Mouse (Mus musculus) layer of hippocampus, adult 9-10 months (tissue): ENCODE data around the gene Ccdc141.
A peak's percentile ranks its signal among the peaks of the same experiment; 100 is the strongest.
"Not testable (repeated sequence)": the region's sequence is repeated elsewhere in the genome, so short reads cannot be mapped to it uniquely, and the experiment has no call there.

ENCODE experiments used
- DNase-seq: peaks from one replicate; pipeline ENCODE4 v3.0.0; 2022; ENCODE audit warnings: low spot score

Ccdc141 gene

DNA sequence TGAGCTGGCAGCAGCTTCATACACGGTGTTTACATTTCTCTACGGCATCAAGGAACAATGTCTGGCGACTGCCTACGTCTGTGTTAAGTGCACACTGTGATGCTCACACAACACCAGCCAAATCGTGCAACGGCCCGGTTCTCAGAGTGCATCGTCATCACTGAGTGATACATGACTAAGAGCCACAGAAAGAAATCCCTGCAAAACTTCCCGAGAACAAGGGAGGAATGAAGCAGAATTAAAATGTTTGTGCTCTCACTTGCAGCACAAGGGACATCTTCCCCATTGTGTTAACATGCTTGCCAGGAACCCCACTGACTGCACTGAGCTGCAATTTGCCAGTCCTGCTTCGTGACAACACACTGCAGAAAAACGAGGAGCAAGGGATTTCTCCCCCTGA is 114.1 kb downstream of the Ccdc141 start:
- no peak for DNase-seq

DNA sequence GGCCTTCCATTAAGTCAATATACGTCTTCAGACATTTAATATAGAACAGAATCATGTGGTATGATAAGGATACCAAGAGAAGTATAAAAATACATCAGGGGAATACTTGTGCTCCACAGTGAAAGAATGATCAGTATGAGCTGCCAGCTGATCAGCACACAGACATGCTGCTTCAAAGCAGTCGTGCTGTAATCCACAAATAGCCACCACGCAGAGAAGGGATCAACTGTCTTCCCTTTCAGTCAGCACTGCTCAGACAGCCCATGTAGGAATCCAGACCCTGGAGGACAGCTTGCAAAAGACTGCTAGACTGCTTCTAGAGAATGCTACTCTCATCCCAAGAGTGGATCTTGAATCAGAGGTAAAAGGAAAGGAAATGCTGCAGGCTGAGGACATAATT is 127.5 kb downstream of the Ccdc141 start:
- no peak for DNase-seq

DNA sequence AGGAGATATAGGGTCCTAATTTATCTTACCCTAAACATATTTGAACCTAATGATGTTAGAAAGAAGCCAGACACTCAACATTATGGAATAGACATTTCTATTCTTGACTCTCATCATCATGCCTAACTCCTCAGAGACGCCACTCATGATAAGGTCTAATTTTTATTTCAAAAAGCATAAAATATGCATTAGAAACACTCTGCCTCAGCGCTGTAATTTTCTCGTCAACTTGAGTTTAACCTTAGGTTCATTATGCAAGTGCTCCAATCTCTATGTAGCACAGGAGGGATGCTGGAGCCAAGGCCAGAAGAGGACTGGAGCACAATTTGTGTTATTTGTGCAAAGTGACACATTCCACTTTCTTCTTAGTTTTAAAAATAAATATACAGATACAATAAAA is 130.8 kb downstream of the Ccdc141 start:
- DNase-seq, result no peak

DNA sequence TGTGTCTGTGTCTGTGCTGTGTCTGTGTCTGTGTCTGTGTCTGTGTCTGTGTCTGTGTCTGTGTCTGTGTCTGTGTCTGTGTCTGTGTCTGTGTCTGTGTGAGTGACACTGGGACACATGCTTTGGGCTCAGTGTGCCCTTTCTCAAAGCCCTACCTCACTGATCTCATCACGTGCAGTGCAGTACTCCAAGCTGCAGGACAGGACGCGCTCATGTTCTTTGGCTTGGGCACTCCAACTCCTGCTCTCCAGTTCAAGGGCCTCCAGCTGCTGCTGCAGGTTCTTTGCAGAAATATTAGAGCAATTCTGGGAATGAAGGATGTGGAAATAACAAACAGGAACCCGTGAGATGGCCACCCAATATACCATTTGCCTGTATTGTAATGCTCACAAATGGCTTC is 131.2 kb downstream of the Ccdc141 start:
- no peak for DNase-seq

DNA sequence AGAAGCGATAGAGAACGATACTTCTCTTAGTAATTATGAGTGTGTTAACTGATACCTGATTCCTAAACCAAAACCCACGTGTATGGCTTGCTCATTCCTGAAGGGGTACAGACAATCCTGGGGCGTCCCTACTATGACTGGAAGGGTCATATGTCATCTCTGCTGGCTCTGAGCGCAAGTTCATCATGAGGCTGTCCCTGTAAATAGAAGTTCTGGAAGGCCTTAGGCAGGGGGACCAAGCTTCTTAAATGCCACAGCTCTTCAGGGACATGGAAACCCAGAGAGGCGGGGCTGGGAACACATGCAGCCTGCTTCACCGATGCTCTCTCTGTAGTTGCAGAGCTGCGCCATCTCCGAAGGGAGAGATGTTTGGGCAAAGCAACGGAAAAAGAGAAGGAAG is 133.2 kb downstream of the Ccdc141 start:
- no peak for DNase-seq

DNA sequence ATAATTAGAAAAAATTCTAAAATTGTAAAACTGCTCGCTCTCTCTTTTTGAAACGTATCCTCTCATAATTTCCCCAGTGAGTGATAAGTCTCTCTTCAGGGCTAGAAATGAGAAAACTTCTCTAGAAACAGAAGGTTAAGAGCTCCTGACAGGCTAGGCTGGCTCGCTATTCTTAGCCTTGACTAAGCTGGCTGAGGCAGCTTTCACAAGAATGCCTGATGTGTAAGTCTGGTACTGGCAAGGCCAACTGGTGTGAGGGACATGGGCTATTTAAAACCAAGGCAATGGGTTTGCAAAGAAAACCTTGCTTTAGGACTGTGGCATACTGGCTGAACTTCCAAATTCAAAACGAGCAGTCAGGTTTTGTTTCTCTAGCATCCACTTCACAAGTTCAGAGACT is 136.3 kb downstream of the Ccdc141 start:
- no peak for DNase-seq

DNA sequence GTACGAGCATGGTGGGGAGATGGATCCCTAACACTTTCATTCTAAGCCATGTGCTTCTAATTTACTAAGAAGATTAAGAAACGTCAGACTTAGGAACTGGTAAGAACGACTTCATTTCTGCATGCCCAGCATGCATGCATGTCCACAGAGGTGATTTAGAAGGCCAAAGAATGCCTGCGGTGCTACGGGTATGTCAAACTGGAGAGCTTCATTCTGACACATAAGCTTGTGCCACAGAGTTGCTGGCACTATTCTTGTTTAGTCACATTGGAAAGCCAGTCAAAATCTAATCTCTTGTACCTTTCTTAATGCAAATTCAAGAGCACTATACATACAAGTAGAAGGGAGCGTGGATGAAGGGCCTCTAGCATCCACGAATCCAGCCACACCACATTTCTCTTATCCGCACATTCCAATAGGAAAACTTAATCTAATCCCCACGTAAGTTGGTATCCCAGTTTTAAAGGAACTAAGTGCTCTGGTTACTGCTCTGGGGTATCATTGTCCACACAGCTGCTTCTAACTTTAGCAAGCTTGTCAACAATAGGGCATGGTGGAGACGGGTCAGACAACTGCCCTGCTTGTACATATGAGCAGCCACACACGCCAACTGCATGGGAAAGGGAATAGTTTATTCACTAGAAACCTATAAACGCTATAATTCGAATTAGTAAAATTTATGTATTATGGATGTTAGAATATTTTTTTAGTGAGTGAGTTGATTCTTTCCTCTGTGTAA is 136.9 kb downstream of the Ccdc141 start:
- DNase-seq, result no peak

DNA sequence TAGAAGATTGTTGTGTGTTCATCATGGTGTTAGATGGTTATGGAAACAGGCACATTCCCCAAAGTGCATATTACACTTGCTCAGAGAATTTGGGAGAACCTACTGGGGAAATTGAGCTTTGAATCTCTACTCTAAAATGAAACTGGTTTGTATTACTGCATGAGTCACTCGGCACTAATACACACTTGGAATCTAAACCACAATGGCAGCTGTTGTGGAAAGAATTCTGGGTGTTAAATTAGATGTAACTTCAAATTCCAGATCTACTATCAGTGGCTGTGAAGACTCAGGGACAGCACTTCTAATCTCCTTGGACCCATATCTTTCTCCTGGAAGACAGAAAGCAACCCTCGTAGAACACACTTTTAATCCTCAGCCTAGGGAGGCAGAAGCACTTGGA is 149.8 kb downstream of the Ccdc141 start:
- DNase-seq, result no peak

DNA sequence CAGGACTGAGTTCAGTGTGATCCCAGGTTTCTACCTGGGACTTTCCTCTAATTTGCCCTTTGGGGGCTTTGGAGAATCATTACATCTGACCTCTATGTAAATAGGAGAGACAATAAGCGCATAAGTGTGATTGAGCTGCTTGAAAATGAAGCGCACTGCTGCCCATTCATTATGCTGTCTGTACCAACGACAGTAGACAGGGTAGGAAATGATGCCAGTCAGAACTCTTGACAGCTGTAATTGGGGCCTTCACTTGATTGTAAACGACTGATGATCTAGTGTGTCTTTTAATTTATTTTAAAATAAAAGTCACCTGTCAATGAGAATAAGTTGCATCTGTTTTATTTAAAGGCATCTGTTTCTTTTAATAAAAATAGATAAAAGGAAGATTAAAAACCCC is 152.7 kb downstream of the Ccdc141 start:
- DNase-seq, result no peak

DNA sequence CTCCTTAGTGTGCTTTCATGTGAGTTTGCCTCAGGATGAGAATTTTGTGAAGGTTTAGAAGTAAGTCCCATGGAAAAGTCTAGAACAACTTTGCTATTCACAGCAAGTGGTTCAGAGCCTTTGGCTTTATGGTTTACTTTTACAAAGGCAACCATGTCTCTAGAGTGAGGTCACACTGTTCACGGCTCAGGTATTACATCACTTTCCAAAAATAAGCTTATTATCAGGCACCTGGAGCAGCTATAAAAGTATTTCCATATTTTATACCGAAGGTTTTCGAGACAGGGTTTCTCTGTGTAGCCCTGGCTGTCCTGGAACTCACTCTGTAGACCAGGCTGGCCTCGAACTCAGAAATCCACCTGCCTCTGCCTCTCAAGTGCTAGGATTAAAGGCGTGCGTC is 157.0 kb downstream of the Ccdc141 start:
- not testable (repeated sequence) for DNase-seq

DNA sequence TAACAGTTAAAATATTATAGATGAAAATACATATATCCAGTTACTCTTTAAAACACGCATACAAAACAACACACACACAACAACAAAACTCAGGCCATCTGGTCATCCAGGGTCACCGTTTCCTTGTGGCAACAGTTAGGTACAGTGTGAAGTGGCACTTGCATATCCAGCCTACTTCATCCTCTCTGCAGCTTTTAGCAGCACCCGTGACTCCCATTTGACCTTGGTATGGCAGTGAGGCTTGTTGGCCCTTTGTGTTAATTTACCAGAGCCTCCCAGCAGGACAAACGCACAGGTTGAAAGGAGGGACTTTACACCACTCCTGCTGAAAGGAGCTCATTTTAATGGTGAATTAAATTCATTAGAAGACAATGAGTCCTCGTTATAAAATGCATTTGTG is 158.5 kb downstream of the Ccdc141 start:
- DNase-seq, result no peak

DNA sequence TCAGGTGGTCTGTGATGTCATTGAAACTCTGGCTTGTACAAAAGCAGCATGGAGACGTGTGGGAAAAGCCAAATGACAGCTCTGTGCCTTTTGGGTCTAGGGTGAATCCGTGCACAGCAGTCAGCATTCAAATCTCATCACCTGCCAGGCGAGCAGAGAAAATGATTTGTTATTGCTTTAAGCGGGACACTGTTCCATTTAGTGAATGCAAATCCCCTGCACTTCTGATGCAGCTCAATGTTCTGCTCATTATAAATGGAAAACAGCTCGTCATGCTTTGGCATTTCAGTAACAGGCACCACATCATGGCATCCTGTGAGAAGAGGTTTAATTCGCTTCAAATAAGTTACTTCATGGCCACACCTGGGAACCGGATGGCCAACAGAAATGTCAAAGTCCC is 163.4 kb downstream of the Ccdc141 start:
- no peak for DNase-seq

DNA sequence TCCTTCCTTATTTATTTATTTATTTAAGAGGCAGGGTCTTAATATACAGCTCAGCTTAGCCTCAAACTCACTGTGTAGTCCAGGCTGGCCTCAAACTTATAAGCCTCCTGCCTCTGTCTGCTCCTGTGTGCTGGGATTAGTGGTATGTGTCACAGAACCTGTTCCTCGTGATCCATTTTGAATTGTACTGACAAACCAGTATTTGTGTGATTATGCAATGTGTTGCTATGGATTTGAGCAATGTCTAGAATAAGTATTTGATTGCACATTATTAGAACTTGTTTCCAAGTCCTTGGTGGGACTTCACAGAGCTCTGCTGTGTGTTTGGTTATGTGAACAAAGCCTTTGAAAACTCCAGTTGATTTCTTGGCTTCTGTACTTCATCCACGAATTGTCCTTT is 167.3 kb downstream of the Ccdc141 start:
- DNase-seq, result no peak

DNA sequence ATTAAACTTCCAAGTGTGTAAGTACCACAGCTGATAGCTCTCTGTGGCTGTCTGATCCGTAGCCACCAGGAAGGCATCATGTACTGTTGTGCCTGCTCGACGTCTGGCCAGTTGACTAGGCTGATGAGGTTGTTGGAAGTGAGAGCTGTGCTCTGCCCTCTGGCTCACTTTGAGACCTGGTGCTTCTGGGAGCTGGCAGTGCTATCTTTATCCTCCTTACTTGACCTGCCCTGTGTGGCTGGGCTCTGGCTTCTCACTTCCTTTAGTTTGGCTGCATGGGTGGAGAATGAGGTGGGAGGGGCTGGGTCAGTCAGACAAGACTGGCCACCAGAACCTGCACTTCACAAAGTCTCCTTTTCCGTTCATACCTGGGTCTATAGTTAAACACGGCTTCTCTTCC is 172.1 kb downstream of the Ccdc141 start:
- no peak for DNase-seq

DNA sequence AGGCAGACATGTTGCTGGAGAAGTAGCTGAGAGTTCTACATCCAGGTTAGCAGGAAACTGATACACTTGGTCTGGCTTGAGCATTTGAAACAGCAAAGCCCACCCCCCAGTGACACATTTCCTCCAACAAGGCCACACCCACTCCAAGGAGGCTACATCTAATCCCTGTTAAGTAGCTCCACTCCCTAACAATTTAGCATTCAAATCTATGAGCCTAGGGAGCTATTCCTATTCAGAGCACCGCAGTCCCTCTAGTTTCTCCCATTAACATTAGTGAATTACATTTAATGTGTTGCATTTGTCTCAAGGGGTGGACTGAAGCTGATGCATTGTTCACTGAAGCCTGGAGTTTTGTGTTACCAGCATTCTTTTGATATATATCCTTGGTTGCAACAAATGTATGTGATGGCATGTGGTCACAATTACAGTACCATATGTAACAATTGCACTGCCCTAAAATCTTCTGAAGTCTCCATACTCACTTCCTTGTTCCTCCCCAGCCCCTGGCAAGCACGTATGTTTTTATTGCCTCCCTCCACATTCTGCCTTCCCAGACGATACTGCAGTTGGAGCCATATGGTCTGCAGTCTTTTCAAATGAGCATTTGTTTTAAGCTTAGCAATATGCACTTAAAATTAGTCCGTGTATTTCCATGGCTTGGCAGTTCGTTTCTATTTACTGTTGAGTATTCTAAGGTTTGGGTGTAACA is 177.8 kb downstream of the Ccdc141 start:
- peak; percentile 55 for DNase-seq

DNA sequence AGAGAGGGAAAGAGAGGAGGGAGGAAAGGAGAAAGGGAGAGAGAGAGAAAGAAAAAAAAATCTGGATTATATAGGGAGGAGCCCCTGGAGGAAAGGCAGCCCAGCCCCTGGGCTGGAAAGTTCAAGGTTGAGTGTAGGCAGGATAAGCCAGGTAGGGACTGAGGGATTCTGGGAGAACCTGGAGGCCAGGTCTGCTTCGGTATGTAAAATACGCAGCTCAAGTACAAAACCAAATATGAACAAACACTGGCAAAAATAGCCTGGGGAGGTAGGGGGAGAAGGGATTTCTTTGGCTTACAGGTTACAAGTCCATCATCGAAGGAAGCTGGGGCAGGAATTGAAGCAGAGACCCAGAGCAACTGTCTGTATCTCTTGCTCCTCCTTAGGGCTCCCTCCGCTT is 183.1 kb downstream of the Ccdc141 start:
- no peak for DNase-seq

DNA sequence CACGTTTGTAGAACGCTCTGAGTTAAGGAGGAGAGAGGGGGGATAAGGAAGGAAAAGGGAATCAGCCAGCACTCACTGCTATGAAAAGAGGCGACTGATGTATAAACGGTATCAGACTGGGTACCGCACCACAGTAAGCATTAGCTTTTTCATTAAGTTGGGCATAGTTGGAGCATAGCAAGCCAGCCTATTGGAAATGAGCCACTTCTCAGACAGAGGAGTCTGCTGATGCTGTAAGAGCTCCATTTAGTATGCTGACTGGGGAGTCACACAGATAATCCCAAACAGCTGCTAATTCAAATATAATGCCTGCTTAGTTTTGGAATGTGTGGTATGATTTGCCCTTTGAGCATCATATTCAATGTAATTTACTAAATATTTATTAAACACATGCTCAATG is 186.1 kb downstream of the Ccdc141 start:
- no peak for DNase-seq

DNA sequence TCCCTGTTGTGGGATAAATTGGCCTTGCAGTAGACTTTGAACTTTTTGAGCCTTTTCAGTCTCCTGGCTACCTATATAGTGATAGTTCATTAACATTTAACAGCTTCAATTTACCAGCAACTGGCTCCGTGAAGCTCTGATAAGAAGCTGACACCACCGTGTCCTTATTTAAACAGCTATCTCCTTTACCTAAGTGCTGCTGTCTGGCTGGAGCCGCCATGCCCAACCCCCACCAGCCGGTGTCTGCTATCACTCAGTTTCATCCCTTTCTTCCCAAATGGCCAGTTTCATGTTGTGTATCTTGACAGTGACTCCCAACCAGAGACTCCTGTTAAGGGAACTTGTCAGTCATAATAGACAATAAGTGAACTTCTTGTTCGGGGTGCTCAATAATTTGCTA is 186.8 kb downstream of the Ccdc141 start:
- DNase-seq, result no peak

DNA sequence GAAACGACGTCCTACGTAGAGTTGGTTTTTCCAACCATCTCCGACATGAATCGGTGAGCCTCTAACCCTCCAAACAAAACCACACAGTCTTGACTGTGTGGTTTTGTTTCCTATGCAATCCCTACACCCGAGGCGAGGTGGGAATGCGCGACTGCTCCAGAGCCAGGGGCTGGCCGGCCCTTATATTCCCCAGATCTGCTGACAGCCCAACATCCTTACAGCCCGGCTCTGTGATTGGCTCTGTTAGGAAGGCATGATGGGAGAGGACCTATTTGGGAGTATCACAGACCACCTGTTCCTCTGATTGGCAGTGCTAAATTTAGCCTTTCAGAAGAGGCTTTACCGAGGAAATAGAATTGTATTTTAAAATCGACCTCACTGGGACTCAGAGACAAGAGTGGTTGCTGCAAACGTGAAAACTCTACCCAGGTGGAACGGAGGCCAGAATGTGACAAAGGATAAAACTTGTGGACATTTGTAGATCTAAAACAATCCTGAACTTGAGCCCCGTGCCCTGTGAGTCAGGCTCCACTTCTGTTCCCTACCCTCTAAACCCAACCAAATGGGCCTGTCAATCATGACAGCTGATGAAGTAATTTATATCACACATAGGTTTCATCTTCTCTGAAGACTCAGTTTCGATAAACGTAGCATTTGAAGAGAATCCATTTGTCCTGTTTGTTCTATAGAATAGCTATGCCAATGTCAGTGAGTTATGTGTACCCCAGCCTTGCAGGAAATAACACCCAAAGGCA is 187.9 kb downstream of the Ccdc141 start, which contains the start of gene Ttn:
Ttn (minus strand) TSS at position 157 of the 755 bp plus-strand sequence.
- DNase-seq, result no peak

DNA sequence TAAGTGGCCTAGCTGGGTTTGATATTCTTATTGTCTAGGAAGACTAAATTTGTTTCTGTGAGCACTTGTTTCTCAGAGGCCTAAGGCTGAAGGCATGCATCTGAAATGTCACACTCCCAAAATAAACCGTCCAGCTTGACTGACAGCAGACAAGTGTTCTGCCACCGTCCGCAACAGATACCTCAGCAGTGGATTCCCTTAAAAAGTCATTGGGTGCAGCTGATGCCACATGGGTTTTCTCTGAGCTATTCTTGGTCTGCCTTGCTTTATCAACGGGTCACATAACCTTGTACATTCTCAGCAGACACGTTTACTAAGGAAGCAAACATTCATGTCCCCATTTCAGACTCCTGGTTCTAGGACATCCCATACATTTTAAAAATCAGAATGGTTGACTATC is 188.7 kb downstream of the Ccdc141 start:
- no peak for DNase-seq

DNA sequence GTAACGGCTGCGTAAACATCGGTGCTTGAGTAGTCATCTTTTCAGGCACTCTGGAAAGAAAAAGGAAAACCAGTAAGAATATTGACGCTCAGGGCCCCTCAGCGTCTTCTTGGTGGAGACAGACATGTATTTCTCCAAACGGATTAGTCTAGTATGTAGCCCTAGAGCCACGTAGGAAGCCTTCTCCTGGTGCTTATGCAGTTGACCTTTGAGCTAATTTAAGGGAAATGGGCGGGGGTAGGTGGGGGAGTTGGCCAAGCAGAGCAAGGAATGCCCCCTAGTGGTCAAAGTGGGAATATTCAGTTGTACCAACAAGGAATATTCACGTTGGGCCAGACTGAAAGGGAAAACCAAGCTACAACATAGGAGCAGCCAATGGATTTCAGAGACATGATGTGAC is 190.3 kb downstream of the Ccdc141 start:
- DNase-seq, result no peak

DNA sequence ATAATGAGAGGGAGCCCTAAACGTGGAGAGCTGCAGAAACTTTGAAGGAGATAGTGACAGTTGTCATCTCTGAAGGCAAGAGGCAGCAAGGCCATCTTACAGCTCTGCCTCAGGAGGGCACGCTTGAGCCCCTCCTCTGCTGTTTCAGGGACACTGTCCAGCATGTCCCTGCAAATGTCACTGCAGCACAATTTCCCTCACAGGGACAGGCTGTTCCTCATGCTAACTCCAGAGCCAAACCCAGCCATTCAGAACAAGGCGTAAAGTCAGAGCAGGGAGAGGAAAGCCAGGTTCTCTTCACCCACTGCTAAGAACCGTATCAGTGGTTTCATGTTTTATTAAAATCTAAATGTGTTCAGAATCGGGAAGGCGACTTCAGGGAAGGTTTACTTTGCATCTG is 192.8 kb downstream of the Ccdc141 start:
- DNase-seq, result no peak

DNA sequence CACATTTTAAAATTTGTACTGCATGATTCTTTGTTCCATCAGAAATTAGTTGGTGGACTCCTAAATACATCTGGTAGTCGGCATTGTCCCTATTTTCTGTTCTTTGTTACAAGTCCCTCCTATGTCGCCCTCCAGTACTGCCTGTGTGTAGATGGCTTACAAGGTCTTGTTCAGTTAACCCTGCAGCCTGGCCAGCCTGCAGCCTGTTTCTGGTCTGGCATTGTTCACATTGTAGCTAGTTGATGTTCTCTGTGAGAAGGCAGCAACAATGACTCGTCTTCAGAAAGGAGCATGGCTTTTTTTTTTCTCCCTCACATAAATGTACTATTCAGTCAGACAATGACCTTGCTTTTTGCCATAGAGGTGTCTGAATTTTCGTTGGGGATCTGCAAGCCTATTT is 198.4 kb downstream of the Ccdc141 start:
- DNase-seq, result no peak
